Mouse (Mus musculus): Measurements from ENCODE around the gene D630003M21Rik. TPM values are rescaled to one million over a fixed set of nuclear protein-coding genes. Genes with fewer than 3 reads are reported as not detected.

Gene D630003M21Rik
- polyA plus RNA-seq, 1 experiment from 2014 or later, result 0.67 TPM

- H3K27me3 ChIP-seq (ENCODE audit: insufficient read depth, low read length), result no peaks in the 10 kb centered on the region
- H3K27ac ChIP-seq (ENCODE audit: low read depth), result peak overlapping the region; percentile 81
- peak overlapping the region; percentile 53 for H3K4me2 ChIP-seq (ENCODE audit: low read depth, low read length)
- no peaks in the 10 kb centered on the region for H3K9me3 ChIP-seq (ENCODE audit: low read length)
- no peak for TF ChIP-seq EP300 (IDR thresholded peaks at IDR 0.05; ENCODE audit: low read depth)
- TF ChIP-seq CTCF (IDR thresholded peaks at IDR 0.05; ENCODE audit: low read depth), result no peak
- no peak for DNase-seq
- ATAC-seq, result peak; percentile 30
- 13% methylated on average over 7 of the region's 7 CpGs for WGBS (ENCODE audit: insufficient replicate concordance)
- no peak overlapping the region for H3K4me3 ChIP-seq (ENCODE audit: low read depth, low read length)
- peaks cover 62% of the 10 kb centered on the region for H3K4me1 ChIP-seq (ENCODE audit: insufficient read depth)
- H3K9ac ChIP-seq (replicated peaks), result peak overlapping the region; percentile 22
- H3K36me3 ChIP-seq (replicated peaks; ENCODE audit: insufficient read depth, low read length), result no peaks in the 10 kb centered on the region
Observed at GRCm38 (mm10) chr2:158159376-158160235, 69.4 kb downstream of the D630003M21Rik start.

GRCm38 (mm10) chr2:158157654-158158053, 71.4 kb downstream of the D630003M21Rik start:
- Histone ChIP-seq H3K36me3 (replicated peaks; ENCODE audit: insufficient read depth, low read length) (no peaks in the 10 kb centered on the region), H3K9ac (replicated peaks) (no peak overlapping the region), H3K4me2 (ENCODE audit: low read depth, low read length) (no peak overlapping the region), H3K27ac (ENCODE audit: low read depth) (no peak overlapping the region), H3K27me3 (ENCODE audit: insufficient read depth, low read length) (no peaks in the 10 kb centered on the region), H3K4me1 (ENCODE audit: insufficient read depth) (peaks cover 65% of the 10 kb centered on the region), H3K4me3 (ENCODE audit: low read depth, low read length) (no peak overlapping the region), H3K9me3 (ENCODE audit: low read length) (no peaks in the 10 kb centered on the region)
- WGBS (ENCODE audit: insufficient replicate concordance), result 79% methylated on average over 8 of the region's 8 CpGs
- TF ChIP-seq EP300 (IDR thresholded peaks at IDR 0.05; ENCODE audit: low read depth) (no peak), CTCF (IDR thresholded peaks at IDR 0.05; ENCODE audit: low read depth) (no peak)
- DNase-seq (no peak), ATAC-seq (no peak)

- Histone ChIP-seq H3K4me3 (ENCODE audit: low read depth, low read length) (no peak overlapping the region), H3K27me3 (ENCODE audit: insufficient read depth, low read length) (no peaks in the 10 kb centered on the region), H3K4me2 (ENCODE audit: low read depth, low read length) (no peak overlapping the region), H3K9ac (replicated peaks) (no peak overlapping the region), H3K27ac (ENCODE audit: low read depth) (peak overlapping the region; percentile 69), H3K4me1 (ENCODE audit: insufficient read depth) (peaks cover 64% of the 10 kb centered on the region), H3K9me3 (ENCODE audit: low read length) (no peaks in the 10 kb centered on the region), H3K36me3 (replicated peaks; ENCODE audit: insufficient read depth, low read length) (no peaks in the 10 kb centered on the region)
- DNase-seq (no peak), ATAC-seq (no peak)
- no peak for TF ChIP-seq CTCF (IDR thresholded peaks at IDR 0.05; ENCODE audit: low read depth)
- TF ChIP-seq EP300 (IDR thresholded peaks at IDR 0.05; ENCODE audit: low read depth), result no peak
- WGBS (ENCODE audit: insufficient replicate concordance), result 57% methylated on average over 9 of the region's 9 CpGs
Observed at GRCm38 (mm10) chr2:158156487-158156886, 72.5 kb downstream of the D630003M21Rik start.

GRCm38 (mm10) chr2:158155615-158156014, 73.4 kb downstream of the D630003M21Rik start:
- peak; percentile 70 for ATAC-seq

GRCm38 (mm10) chr2:158155101-158155500, 73.9 kb downstream of the D630003M21Rik start:
- H3K27ac ChIP-seq (ENCODE audit: low read depth), result peak overlapping the region; percentile 69; the same call in 1 of the 2 replicates
- 72% methylated on average over 7 of the region's 7 CpGs for WGBS (ENCODE audit: insufficient replicate concordance)
- no peak for DNase-seq
- peak; percentile 37 for ATAC-seq
- H3K4me3 ChIP-seq (ENCODE audit: low read depth, low read length), result no peak overlapping the region
- H3K4me2 ChIP-seq (ENCODE audit: low read depth, low read length), result no peak overlapping the region
- no peaks in the 10 kb centered on the region for H3K36me3 ChIP-seq (replicated peaks; ENCODE audit: insufficient read depth, low read length)
- peaks cover 50% of the 10 kb centered on the region for H3K4me1 ChIP-seq (ENCODE audit: insufficient read depth)
- H3K9ac ChIP-seq (replicated peaks), result no peak overlapping the region
- TF ChIP-seq CTCF (IDR thresholded peaks at IDR 0.05; ENCODE audit: low read depth), result no peak
- H3K9me3 ChIP-seq (ENCODE audit: low read length), result no peaks in the 10 kb centered on the region
- no peaks in the 10 kb centered on the region for H3K27me3 ChIP-seq (ENCODE audit: insufficient read depth, low read length)

More at GRCm38 (mm10) chr2:158155615-158156014, 73.4 kb downstream of the D630003M21Rik start:
- H3K27ac ChIP-seq (ENCODE audit: low read depth), result peak overlapping the region; percentile 69
- TF ChIP-seq EP300 (IDR thresholded peaks at IDR 0.05; ENCODE audit: low read depth), result 0 out of 2 replicates have a peak, but pooled peaks have one; percentile 17
- no peak for TF ChIP-seq CTCF (IDR thresholded peaks at IDR 0.05; ENCODE audit: low read depth)
- WGBS (ENCODE audit: insufficient replicate concordance), result 36% methylated on average over 2 of the region's 2 CpGs
- no peak overlapping the region for H3K9ac ChIP-seq (replicated peaks)
- DNase-seq, result no peak
- H3K9me3 ChIP-seq (ENCODE audit: low read length), result no peaks in the 10 kb centered on the region
- no peak overlapping the region for H3K4me3 ChIP-seq (ENCODE audit: low read depth, low read length)
- no peak overlapping the region for H3K4me2 ChIP-seq (ENCODE audit: low read depth, low read length)
- no peaks in the 10 kb centered on the region for H3K27me3 ChIP-seq (ENCODE audit: insufficient read depth, low read length)
- H3K36me3 ChIP-seq (replicated peaks; ENCODE audit: insufficient read depth, low read length), result no peaks in the 10 kb centered on the region
- peaks cover 55% of the 10 kb centered on the region for H3K4me1 ChIP-seq (ENCODE audit: insufficient read depth)

- Histone ChIP-seq H3K4me2 (ENCODE audit: low read depth, low read length) (no peak overlapping the region), H3K36me3 (replicated peaks; ENCODE audit: insufficient read depth, low read length) (no peaks in the 10 kb centered on the region), H3K9me3 (ENCODE audit: low read length) (no peaks in the 10 kb centered on the region), H3K27ac (ENCODE audit: low read depth) (no peak overlapping the region), H3K27me3 (ENCODE audit: insufficient read depth, low read length) (no peaks in the 10 kb centered on the region), H3K4me1 (ENCODE audit: insufficient read depth) (peaks cover 46% of the 10 kb centered on the region), H3K4me3 (ENCODE audit: low read depth, low read length) (no peak overlapping the region), H3K9ac (replicated peaks) (no peak overlapping the region)
- no peak for DNase-seq
- no peak for ATAC-seq
- WGBS (ENCODE audit: insufficient replicate concordance), result 79% methylated on average over 8 of the region's 8 CpGs
- TF ChIP-seq CTCF (IDR thresholded peaks at IDR 0.05; ENCODE audit: low read depth), result no peak
- no peak for TF ChIP-seq EP300 (IDR thresholded peaks at IDR 0.05; ENCODE audit: low read depth)
Observed at GRCm38 (mm10) chr2:158154641-158155040, 74.4 kb downstream of the D630003M21Rik start.
